In genomic region chr4:35143472-35144102, GRCm38 (mm10) we compare ENCODE assay signal across 24 mouse cellular contexts. TPM values are rescaled to one million over a fixed set of nuclear protein-coding genes. Genes with fewer than 3 reads are reported as not detected.
DNase-seq lines count a peak whose midpoint lies in the region; ATAC-seq lines count a peak whose summit lies in the region.
"Had no signal": no experiment of that assay in that cellular context is flagged by ENCODE, and none has a peak within 500 bp of the region (broad histone marks: within the 10 kb centered on the region; RNA-seq: fewer than 3 reads in every experiment).

No protein-coding gene starts in this region.

- no peak overlapping the region for H3K4me2 ChIP-seq in embryonic facial prominence, embryonic 11.5 days (ENCODE audit: low read depth, low read length)
- 0 out of 2 replicates have a peak overlapping the region, but pooled peaks have one; percentile 16 for H3K4me2 ChIP-seq in heart, embryonic 13.5 days
- H3K4me2 ChIP-seq in embryonic facial prominence, embryonic 13.5 days, result peak overlapping the region; percentile 30
- H3K4me2 ChIP-seq in limb, embryonic 12.5 days, result peak overlapping the region; percentile 8; the same call in 1 of the 2 replicates
- H3K4me2 ChIP-seq: hindbrain, embryonic 14.5 days; liver, embryonic 13.5 days; midbrain, embryonic 15.5 days had no signal

- no peaks in the 10 kb centered on the region for H3K9me3 ChIP-seq in embryonic facial prominence, embryonic 11.5 days (replicated peaks; ENCODE audit: control insufficient read depth, low read length)
- H3K9me3 ChIP-seq in embryonic facial prominence, embryonic 10.5 days, result no peaks in the 10 kb centered on the region
- H3K9me3 ChIP-seq in heart, embryonic 13.5 days, result no peaks in the 10 kb centered on the region
- no peaks in the 10 kb centered on the region for H3K9me3 ChIP-seq in embryonic facial prominence, embryonic 13.5 days
- no peaks in the 10 kb centered on the region for H3K9me3 ChIP-seq in limb, embryonic 12.5 days
- H3K9me3 ChIP-seq: liver, embryonic 13.5 days; megakaryocyte, embryonic 14.5 days; midbrain, embryonic 15.5 days had no signal

- no peak for ATAC-seq in embryonic facial prominence, embryonic 11.5 days (replicated peaks; ENCODE audit: insufficient number of reproducible peaks, low FRiP score, low TSS enrichment, low read depth)
- ATAC-seq in heart, embryonic 13.5 days (ENCODE audit: extremely low read depth, insufficient number of reproducible peaks, low FRiP score, low TSS enrichment), result no peak
- ATAC-seq in embryonic facial prominence, embryonic 13.5 days (ENCODE audit: insufficient number of reproducible peaks, insufficient read depth, low FRiP score, low TSS enrichment, low read depth), result no peak
- ATAC-seq in limb, embryonic 12.5 days (ENCODE audit: insufficient number of reproducible peaks, insufficient read depth, low FRiP score, low TSS enrichment, low read depth), result no peak; the same call in 1 of the 2 replicates
- ATAC-seq: forebrain, embryonic 16.5 days; lung, postnatal 0 days; midbrain, embryonic 15.5 days had no signal

- no peak overlapping the region for H3K9ac ChIP-seq in embryonic facial prominence, embryonic 11.5 days (replicated peaks; ENCODE audit: low read length)
- no peak overlapping the region for H3K9ac ChIP-seq in heart, embryonic 13.5 days
- H3K9ac ChIP-seq in embryonic facial prominence, embryonic 13.5 days, result 0 out of 2 replicates have a peak overlapping the region, but pooled peaks have one; percentile 28
- H3K9ac ChIP-seq in limb, embryonic 12.5 days (replicated peaks), result no peak overlapping the region
- H3K9ac ChIP-seq: hindbrain, embryonic 14.5 days; liver, embryonic 13.5 days; midbrain, embryonic 15.5 days had no signal

- 58% methylated on average over 12 of the region's 12 CpGs for WGBS in embryonic facial prominence, embryonic 11.5 days
- 69% methylated on average over 12 of the region's 12 CpGs for WGBS in embryonic facial prominence, embryonic 10.5 days
- WGBS in heart, embryonic 13.5 days, result 63% methylated on average over 12 of the region's 12 CpGs
- 43% methylated on average over 12 of the region's 12 CpGs for WGBS in embryonic facial prominence, embryonic 13.5 days
- WGBS in limb, embryonic 12.5 days, result 47% methylated on average over 12 of the region's 12 CpGs

- no peaks in the 10 kb centered on the region for H3K27me3 ChIP-seq in embryonic facial prominence, embryonic 11.5 days (ENCODE audit: control insufficient read depth, insufficient read depth, low read length)
- no peaks in the 10 kb centered on the region for H3K27me3 ChIP-seq in embryonic facial prominence, embryonic 10.5 days (replicated peaks; ENCODE audit: low read depth, poor library complexity, severe bottlenecking)
- H3K27me3 ChIP-seq in heart, embryonic 13.5 days (replicated peaks), result no peaks in the 10 kb centered on the region
- H3K27me3 ChIP-seq in embryonic facial prominence, embryonic 13.5 days, result no peaks in the 10 kb centered on the region
- no peaks in the 10 kb centered on the region for H3K27me3 ChIP-seq in limb, embryonic 12.5 days
- H3K27me3 ChIP-seq: liver, embryonic 13.5 days; megakaryocyte, embryonic 14.5 days; midbrain, embryonic 15.5 days had no signal

- peak; percentile 36 for DNase-seq in embryonic facial prominence, embryonic 11.5 days (ENCODE audit: low spot score)
- DNase-seq in embryonic facial prominence, embryonic 10.5 days (ENCODE audit: low spot score), result no peak
- no peak for DNase-seq in heart, adult 9 months (ENCODE audit: low spot score in 2 of 2)
- no peak for DNase-seq in thymus, postnatal 0 days (ENCODE audit: low spot score)
- DNase-seq in gastrocnemius, adult 18-20 months (ENCODE audit: low spot score), result no peak
- DNase-seq: cerebellum, adult 9-10 months; kidney, adult 18-20 months; kidney, postnatal 25 days; layer of hippocampus, adult 9-11 months; liver, embryonic 13.5 days; thymus, postnatal 14 days had no signal

- H3K4me3 ChIP-seq in embryonic facial prominence, embryonic 11.5 days (ENCODE audit: low read depth, low read length), result no peak overlapping the region
- no peak overlapping the region for H3K4me3 ChIP-seq in embryonic facial prominence, embryonic 10.5 days
- no peak overlapping the region for H3K4me3 ChIP-seq in heart, embryonic 13.5 days
- no peak overlapping the region for H3K4me3 ChIP-seq in embryonic facial prominence, embryonic 13.5 days
- H3K4me3 ChIP-seq in limb, embryonic 12.5 days (replicated peaks), result no peak overlapping the region
- H3K4me3 ChIP-seq: liver, embryonic 13.5 days; megakaryocyte, embryonic 14.5 days; midbrain, embryonic 15.5 days had no signal

- no peaks in the 10 kb centered on the region for H3K36me3 ChIP-seq in embryonic facial prominence, embryonic 11.5 days (replicated peaks; ENCODE audit: control insufficient read depth, insufficient read depth, low read depth, low read length)
- no peaks in the 10 kb centered on the region for H3K36me3 ChIP-seq in embryonic facial prominence, embryonic 10.5 days (replicated peaks)
- no peaks in the 10 kb centered on the region for H3K36me3 ChIP-seq in heart, embryonic 13.5 days
- H3K36me3 ChIP-seq in embryonic facial prominence, embryonic 13.5 days, result no peaks in the 10 kb centered on the region
- no peaks in the 10 kb centered on the region for H3K36me3 ChIP-seq in limb, embryonic 12.5 days
- H3K36me3 ChIP-seq: liver, embryonic 13.5 days; midbrain, embryonic 15.5 days had no signal

- H3K4me1 ChIP-seq in embryonic facial prominence, embryonic 11.5 days (ENCODE audit: control insufficient read depth, insufficient read depth, low read length), result no peaks in the 10 kb centered on the region; the same call in 1 of the 2 replicates
- H3K4me1 ChIP-seq in embryonic facial prominence, embryonic 10.5 days, result peaks cover 7% of the 10 kb centered on the region
- no peaks in the 10 kb centered on the region for H3K4me1 ChIP-seq in heart, embryonic 13.5 days
- H3K4me1 ChIP-seq in embryonic facial prominence, embryonic 13.5 days, result peaks cover 15% of the 10 kb centered on the region
- peaks cover 12% of the 10 kb centered on the region for H3K4me1 ChIP-seq in limb, embryonic 12.5 days (replicated peaks)
- H3K4me1 ChIP-seq: midbrain, embryonic 15.5 days had no signal

- H3K27ac ChIP-seq in embryonic facial prominence, embryonic 11.5 days (replicated peaks; ENCODE audit: low read depth, low read length), result no peak overlapping the region; the same call in 1 of the 2 replicates
- no peak overlapping the region for H3K27ac ChIP-seq in embryonic facial prominence, embryonic 10.5 days (replicated peaks)
- no peak overlapping the region for H3K27ac ChIP-seq in heart, embryonic 13.5 days (replicated peaks)
- H3K27ac ChIP-seq in embryonic facial prominence, embryonic 13.5 days, result peak overlapping the region; percentile 39
- H3K27ac ChIP-seq in limb, embryonic 12.5 days, result peak overlapping the region; percentile 84
- H3K27ac ChIP-seq: hindbrain, embryonic 14.5 days; liver, embryonic 13.5 days; midbrain, embryonic 15.5 days had no signal

RNA-seq across cellular contexts. Expression of gene Ifnk, which starts 8.3 kb away (rescaled TPM):
- polyA plus RNA-seq in embryonic facial prominence, embryonic 11.5 days (2014; fragmentation: Nextera tagmentation; extraction: Ambion mirVana), result 0.36 TPM in 1 of 2 replicates, not detected in the other
- polyA plus RNA-seq in embryonic facial prominence, embryonic 10.5 days (2016; fragmentation: Nextera tagmentation; extraction: Ambion mirVana), result 0.45 TPM in 2 replicates
- polyA plus RNA-seq in heart, embryonic 13.5 days (2015; fragmentation: Nextera tagmentation; extraction: Ambion mirVana), result not detected in 2 replicates
- polyA plus RNA-seq in embryonic facial prominence, embryonic 13.5 days (2015; fragmentation: Nextera tagmentation; extraction: Ambion mirVana), result 0.35 and 0.69 TPM in 2 replicates
- 0.26 and 0.28 TPM in 2 replicates for polyA plus RNA-seq in limb, embryonic 12.5 days (2016; fragmentation: Nextera tagmentation; extraction: Ambion mirVana)
- polyA plus RNA-seq in thymus, postnatal 0 days (2015; fragmentation: Nextera tagmentation; extraction: Ambion mirVana), result 0.17 TPM in 1 of 2 replicates, not detected in the other
- total RNA-seq in gastrocnemius, adult 18-20 months (2021), result not detected
- total RNA-seq: adrenal gland, postnatal 36 days; granulocyte monocyte progenitor cell, adult 5-6 weeks; heart, postnatal 25 days; left cerebral cortex, postnatal 10 days had no signal
- polyA plus RNA-seq: midbrain, embryonic 15.5 days; small intestine, adult 2 months had no signal

RNA-seq across cellular contexts. Expression of gene Mob3b, which starts 13.7 kb away (rescaled TPM):
- 11.9 and 12.3 TPM in 2 replicates for polyA plus RNA-seq in embryonic facial prominence, embryonic 11.5 days (2014; fragmentation: Nextera tagmentation; extraction: Ambion mirVana)
- 14.0 and 15.4 TPM in 2 replicates for polyA plus RNA-seq in embryonic facial prominence, embryonic 10.5 days (2016; fragmentation: Nextera tagmentation; extraction: Ambion mirVana)
- polyA plus RNA-seq in heart, embryonic 13.5 days (2015; fragmentation: Nextera tagmentation; extraction: Ambion mirVana), result 3.8 and 4.2 TPM in 2 replicates
- 16.9 and 18.5 TPM in 2 replicates for polyA plus RNA-seq in embryonic facial prominence, embryonic 13.5 days (2015; fragmentation: Nextera tagmentation; extraction: Ambion mirVana)
- polyA plus RNA-seq in limb, embryonic 12.5 days (2016; fragmentation: Nextera tagmentation; extraction: Ambion mirVana), result 14.3 and 15.1 TPM in 2 replicates
- 4.7 and 6.2 TPM in 2 replicates for polyA plus RNA-seq in thymus, postnatal 0 days (2015; fragmentation: Nextera tagmentation; extraction: Ambion mirVana)
- total RNA-seq in gastrocnemius, adult 18-20 months (2021), result 1 to 10 TPM in 1 of 2 experiments, under 1 TPM in 1; 0.55 to 1.1 TPM

Comparison
In these comparisons a context has a peak if more than half of its experiments do, and no peak if none do; other contexts are left out.
1. H3K27ac ChIP-seq: peak in embryonic facial prominence, embryonic 13.5 days (single experiment) and limb, embryonic 12.5 days (single experiment); none in embryonic facial prominence, embryonic 11.5 days (single experiment), embryonic facial prominence, embryonic 10.5 days (single experiment) and heart, embryonic 13.5 days (single experiment).